Mouse (Mus musculus) spleen, embryonic (tissue): ENCODE measurements around the gene Vhl.
"Not testable (repeated sequence)": the region's sequence is repeated elsewhere in the genome, so short reads cannot be mapped to it uniquely, and the experiment has no call there.

Experiments
- CTCF ChIA-PET: fragments of 350-600 bp; sonication (Branson Sonifier 250); formaldehyde crosslinking; loops from one replicate; lab custom pipeline; 2022; lab: Charles Lee

Vhl gene

DNA sequence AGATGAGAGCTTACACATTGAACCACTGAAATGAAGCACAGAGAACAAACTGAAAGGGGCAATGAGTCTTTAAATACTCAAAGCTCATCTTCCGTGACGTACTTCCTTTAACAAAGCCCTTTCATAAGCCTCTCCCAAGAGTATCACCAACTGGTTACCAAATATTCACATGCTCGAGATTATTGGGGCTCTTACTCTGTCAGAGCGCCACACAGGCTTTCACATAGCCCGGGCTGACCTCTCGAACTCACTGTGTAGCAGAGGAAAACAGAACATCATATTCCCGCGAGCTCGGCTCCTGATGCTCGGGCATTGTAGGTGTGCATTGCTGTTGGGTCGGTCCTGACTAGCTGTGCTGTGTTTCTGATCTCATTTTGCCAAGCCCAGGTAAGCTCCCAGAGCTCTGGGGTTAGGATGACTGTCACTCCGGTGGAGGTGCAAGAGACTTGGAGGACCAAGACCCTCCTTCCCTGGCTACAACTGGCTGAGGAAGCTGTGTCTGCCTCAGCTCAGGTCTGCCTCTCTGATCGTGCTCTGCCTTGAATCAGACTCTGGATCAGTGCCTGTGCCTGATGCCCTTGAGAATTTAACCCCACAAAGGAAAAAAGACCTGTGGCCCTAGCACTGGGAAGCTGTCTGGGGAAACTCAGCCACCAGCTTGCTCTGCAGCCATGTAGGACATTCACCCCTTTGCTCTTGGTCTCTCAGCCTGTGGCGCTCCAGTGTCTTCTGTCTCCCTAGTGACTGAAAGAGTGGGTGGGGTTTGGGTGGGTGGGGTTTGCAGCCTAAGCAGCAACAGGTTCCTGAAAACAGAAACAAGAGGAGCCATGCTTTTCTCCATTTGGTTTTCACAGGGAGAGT lies 37.0 kb downstream of the Vhl start:
- CTCF ChIA-PET: interaction anchor here (0.6 to 1.1 kb wide), 2 partner anchors 12 to 19 kb away, joined by 3 read pairs; no protein-coding TSS in a partner anchor

DNA sequence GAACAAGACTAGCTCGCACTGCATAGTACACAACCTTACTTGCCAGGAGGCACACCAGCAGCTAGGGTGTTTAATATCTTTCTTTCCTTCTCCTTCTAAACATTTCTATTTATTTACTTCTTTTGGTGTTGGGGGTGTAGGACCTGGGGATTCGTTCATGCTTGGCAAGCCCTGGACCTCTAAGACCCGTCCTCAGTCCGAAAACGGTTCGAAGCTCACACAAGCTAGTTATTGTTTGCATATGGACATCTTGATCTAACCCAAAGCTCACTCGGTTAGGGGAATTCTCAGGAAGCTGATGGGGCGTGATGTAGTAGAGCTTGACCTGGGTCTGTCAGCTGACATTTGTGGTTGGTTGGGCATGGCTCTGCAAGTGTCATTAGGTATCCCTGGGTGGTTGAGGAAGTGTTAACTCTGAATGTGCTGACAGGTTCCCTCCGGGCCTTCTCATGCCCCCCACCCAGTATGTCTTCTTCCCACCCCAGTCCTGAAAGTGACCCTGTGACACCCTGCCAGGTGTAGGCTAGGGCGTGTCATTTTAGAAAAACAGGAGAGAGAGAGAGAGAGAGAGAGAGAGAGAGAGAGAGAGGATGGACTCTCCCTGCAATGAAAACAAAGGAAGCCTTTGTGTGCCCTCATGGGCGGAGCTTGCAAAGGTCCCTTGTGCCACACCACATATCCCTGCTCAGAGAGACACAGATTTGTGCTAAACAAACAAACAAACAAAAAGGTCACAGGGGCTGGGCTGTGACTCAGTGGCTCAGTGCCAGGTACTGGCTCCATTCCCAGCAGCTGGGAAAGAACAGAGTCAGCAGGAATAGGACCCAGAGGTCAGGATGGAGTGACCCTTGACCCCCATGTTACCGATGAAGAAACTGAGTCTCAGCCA lies 37.8 kb downstream of the Vhl start:
- CTCF ChIA-PET: interaction anchor here (1.0 to 1.1 kb wide), 2 partner anchors 13 to 36 kb away, joined by 3 read pairs; no protein-coding TSS in a partner anchor

DNA sequence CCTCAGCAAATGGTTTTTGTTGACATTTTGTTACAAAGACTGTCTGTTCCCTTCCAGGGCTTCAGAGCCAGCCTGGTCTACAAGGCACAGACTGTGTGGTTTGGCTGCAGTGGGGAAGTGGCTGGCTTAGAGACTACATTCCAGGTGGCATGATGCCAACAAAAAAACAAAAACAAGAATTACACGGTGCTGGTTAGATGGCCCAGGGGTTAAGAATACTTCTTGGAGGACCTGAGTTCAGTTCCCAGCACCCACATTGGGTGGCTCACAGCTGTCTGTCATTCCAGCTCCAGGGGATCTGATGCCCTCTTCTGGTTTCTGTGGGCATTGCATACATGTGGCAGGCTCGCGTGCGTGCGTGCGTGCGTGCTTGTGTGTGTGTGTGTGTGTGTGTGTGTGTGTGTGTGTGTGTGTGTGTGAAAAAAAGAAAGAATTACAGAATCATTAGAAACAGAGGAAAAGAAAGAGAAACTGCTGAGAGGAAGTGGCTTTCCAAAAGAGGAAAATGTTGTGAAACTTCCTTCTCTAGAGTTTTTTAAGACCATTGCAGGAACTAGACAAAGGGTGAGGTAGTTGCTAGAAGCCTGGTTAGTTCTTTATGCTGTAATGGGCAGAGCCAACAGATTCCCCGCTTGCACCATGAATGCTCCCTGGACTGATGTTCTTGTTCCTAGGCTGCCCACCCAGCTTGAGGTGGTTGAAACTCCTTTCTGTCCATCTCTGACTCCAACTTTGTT lies 39.4 kb downstream of the Vhl start:
- CTCF ChIA-PET: interaction anchor here (0.7 kb wide), 2 partner anchors 20 to 285 kb away, joined by 6 to 12 read pairs; no protein-coding TSS in a partner anchor

DNA sequence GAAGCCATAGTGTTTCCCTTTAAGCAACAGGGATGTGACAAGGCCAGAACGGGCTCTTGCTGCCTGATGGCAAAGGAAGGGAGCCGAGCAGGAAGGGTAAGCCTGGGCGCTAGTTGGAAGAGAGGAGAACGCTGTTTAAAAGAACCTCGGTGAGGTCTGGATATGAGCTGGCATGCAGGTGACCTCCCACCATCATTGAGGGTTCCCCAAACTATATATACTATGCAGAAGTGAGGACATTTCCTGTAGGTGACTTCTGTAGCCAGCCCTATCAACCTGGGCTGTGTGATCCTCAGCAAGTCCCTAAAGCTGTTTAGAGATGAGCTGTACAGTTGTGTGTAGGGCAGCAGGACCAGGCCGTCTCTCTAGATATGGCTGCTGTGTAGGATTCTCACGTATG lies 40.5 kb downstream of the Vhl start:
- CTCF ChIA-PET: no interaction called here

DNA sequence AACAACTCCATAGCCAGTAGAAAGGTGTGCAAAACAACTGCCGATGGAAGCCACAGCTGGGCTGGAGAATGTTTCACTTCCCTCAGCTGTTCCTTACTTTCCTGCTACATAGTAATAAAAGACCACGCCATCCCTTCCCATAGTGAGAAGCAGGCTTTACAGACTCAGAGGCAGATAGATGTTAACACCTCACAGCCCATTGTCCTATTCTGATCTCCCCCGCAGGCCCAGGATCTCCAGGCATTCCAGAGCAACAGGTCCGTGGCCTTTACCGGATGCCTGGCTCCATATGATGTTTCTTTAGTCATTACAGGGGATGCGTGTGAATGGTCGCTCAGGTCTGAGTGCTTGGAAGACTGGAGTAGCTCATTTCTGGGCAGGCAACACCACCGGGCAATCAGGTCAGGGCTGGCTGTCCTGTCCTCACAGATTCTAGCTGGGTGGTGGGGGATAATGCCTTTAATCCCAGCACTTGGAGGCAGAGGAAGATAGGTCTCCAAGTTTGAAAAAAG lies 43.9 kb downstream of the Vhl start:
- CTCF ChIA-PET: interaction anchor here (0.7 to 1.0 kb wide), 3 partner anchors 8 to 29 kb away, joined by 4 to 11 read pairs (median 4); partner anchors contain the start of gene Irak2

DNA sequence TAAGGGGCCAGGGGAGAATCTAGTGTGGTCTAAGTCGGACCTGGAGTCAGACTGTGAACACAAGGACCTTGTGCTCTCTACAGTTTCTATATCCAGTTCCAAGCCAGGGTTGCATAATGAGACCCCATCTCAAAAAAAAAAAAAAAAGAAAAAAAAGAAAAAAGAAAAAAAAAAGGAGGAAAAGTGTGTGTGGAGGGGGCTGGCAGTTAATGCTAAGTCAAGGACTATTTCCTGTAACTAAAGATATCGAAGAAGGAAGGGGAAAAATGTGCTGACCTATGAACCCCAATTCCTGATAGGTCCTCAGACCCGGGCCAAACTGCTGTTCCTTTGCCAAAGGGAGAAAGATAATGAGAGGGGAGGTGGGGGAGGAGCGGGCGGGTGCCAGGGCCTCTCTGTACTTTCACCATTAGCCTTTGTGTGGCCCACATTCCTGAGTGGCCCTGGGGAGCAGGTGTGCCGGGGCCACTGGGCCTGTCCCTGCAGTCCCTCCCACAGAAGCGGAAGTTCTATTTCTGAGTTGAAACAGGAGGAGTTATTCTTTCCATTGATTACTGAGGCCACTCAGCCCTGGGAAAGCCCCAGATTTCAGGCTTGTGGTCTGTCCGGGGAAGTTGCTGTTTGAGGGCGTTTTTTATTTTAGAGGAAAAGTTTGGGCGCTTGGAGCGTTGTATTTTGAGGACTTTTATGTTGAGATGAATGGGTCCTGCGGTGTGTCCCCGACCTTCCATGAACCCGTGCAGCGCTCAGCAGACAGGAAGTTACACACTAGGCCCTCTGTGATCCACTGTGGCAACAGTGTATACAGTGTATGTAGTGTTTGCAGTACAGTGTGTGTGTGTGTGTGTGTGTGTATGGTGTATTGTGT lies 44.8 kb downstream of the Vhl start:
- CTCF ChIA-PET: interaction anchor here (0.7 to 1.0 kb wide), 3 partner anchors 9 to 30 kb away, joined by 4 to 11 read pairs (median 4); partner anchors contain the start of gene Irak2

DNA sequence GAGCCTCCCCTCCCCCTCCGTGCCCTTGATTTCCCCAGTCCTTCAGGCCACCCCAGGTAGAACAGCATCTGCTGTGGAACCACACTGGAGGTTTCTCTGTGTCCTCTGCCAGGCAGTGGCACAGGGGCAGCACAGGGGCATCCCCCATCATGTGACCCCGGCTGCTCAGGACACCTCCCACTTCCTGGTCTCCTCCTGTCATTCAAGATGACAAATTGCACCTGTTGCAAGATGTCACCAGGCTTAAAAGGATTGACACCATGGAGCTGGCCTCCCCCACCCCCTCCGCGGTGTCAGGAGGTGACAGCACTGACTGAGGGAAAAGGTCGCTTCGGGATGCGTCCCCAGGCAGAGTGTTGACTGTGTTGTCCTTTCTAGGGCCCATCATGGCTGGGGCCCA lies 46.1 kb downstream of the Vhl start:
- CTCF ChIA-PET: no interaction called here

DNA sequence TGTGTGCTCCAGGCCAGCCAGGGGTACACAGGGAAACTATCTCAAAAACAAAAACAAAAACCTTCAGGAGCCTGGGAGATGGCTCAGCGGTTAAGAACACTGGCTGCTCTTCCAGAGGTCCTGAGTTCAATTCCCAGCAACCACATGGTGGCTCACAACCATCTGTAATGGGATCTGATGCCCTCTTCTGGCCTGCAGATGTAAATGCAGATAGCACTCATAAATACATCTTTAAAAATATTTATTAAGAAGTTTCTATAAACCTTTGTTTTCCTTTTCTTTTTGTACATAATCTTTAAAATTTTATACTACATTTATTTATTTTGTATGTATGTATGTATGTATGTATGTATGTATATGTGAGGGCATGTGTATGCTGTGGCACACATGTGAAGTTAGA lies 48.3 kb downstream of the Vhl start:
- CTCF ChIA-PET: not testable (repeated sequence)

DNA sequence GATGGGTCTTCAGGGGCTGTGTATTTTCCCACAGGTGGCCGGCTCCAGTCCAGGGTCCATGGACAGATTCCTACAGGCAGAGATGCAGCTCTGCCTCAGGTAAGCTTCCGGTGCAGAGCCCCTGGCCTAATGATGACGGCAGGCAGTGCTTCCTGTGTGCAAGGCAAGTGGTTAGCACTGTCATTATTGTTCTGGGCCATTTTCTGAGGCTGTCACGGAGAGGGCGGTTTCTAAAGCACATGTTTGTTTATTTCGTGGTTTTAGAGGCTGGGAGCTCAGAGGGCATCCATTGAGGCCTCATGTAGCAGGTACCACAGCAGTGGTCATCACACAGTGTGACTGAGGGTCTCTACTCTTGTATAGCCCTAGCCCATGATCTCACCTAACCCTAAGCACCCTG lies 49.2 kb downstream of the Vhl start:
- CTCF ChIA-PET: interaction anchor here (0.9 kb wide), 1 partner anchor 14 kb away, joined by 3 read pairs; no protein-coding TSS in a partner anchor

DNA sequence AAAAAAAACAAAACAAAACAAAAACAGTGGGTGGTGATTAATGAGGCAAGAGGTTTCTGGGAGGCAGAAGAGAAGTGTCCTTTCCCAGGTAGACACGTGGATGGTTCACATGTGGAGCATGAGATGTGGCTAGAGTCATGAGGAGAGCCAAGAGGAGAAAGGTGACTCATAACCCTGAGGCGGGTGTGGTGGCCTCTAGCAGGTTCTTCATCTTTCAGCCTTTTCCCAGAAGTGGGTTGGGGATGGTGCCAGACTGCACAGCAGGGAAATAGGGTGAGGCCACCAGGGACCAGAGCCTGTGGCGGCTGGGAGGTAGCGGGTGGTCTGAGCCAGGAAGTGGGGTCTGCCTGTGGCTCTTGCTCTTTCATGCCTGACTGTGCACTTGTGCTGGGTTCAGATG lies 51.5 kb downstream of the Vhl start:
- CTCF ChIA-PET: no interaction called here

DNA sequence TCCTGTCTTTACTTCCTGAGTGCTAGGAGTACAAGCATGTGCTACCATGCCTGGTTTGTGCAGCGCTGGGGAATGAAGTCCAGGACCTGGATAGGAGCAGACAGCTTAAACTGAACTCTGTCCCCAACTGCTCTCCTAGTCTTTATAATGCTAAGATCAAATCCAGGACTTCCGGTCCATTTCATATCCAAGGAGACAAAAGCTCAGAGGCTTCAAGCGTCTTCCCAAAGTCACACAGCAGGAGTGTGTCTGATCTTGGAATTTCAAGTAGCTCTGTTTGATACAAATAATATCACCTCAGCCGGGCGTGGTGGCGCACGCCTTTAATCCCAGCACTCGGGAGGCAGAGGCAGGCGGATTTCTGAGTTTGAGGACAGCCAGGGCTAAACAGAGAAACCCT lies 52.2 kb downstream of the Vhl start:
- CTCF ChIA-PET: interaction anchor here (1.0 kb wide), 1 partner anchor 17 kb away, joined by 3 read pairs; no protein-coding TSS in a partner anchor

DNA sequence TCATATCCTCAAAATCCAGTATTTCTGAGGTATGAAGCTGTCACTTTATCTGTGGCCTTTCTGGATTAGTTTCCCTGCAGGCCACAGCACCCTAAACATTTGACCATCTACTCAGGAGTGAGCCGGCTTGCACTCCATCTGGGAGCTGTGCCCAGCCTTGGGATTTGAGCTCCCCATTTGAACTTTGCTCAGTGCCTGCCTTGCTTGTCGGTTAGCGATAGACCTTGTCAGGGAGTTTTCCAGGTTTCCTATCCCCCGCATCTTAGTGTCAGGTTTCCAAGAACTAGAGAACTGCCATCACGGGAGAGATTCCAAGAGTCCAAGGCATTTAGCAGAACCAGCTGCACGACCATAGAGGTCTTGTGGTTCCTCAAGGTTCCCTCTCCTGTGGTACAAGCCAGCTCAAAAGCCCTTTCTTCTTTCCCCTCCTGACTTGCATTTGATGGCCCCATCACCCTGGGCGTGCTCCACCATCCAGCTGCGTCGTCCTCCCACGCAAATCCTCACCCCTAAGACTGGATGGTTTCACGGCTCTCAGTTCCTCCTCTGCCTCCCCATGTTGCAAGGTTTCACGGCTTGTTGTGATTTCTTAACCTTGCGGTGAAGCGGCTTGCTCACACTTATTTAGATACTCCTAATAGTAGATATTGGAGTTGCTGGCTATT lies 53.4 kb downstream of the Vhl start:
- CTCF ChIA-PET: interaction anchor here (0.7 to 1.1 kb wide), 2 partner anchors 23 to 38 kb away, joined by 3 to 6 read pairs; no protein-coding TSS in a partner anchor

DNA sequence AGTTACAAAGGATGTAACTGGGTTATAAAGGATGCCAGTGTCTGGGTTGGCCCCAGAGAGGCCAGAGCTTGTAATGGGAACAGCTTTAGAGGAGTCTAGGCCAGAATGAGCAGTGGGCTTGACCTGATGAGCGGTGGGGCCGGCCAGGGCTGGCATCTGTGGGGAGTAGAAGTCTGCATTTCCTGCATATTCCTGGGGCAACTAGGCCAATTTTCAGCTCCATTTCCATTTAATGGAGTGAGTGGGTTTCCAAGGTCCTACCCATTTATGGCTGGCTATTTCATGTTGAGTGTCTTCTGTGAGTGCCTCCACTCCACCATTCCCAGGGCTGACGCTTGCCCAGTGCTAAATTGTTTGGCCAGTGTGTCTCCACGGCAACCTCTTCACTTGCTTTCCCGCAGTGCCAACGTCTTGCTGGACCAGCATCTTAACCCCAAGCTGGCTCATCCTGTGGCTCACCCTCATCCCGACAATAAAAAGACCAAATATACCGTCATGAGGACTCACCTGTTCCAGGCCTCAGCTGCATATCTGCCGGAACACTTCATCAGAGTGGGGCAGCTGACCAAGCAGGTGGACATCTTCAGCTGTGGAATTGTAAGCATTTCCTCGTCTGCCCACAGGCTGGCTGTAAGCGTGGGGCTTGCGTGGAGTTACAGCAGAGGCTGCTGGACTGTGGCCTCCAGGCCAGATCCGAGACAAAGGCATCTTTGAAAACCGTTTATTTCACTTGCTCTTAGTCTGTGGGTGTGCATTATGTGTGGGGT lies 54.7 kb downstream of the Vhl start:
- CTCF ChIA-PET: no interaction called here

DNA sequence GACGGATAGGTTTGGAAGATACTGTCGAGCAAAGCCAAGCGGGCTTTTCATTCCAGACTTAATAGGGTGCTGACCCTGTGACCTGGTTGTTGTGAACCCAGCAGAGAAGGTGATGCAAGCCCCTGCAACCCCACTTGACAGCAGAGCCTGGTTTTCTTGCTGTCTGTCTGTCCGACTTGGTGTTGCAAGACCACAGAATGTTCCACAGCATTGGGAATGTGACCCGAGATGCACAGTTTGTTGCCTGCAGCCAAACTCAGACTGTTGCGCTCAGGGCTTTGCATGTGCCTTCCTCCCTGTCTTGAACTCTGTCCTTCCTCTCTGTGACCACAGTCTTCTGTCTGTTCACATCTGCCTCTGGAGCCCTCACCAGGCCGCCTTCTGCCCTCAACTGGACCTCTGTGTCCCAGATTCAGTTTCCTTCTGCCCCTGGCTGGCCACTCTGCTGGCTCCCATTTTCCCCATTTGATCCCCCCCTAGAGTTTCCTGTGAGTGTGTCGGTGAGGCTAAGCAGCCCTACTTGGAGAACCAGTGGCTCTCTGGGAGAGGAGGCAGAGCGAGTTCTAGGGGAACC lies 56.3 kb downstream of the Vhl start:
- CTCF ChIA-PET: no interaction called here
